Mouse (Mus musculus) kidney, postnatal 0 days (tissue): ENCODE data around the gene Tex21. TPM values are rescaled to one million over a fixed set of nuclear protein-coding genes. Genes with fewer than 3 reads are reported as not detected.
A peak's percentile ranks its signal among the peaks of the same experiment; 100 is the strongest.

Experiments
- ATAC-seq: fragments of 200-750 bp; cut with Nextera tagmentation; replicated peaks from 2 replicates; pipeline ENCODE4 v1.8.0; 2017; ENCODE audit warnings: low read depth, moderate number of reproducible peaks, moderate TSS enrichment, moderate library complexity; ENCODE audit not compliant: low FRiP score
- DNase-seq: peaks from one replicate; pipeline ENCODE4 v3.0.0-alpha.2; 2016; ENCODE audit warnings: low spot score
- H3K27ac ChIP-seq: fragments of 300-500 bp; sonication (generic); 2 replicates; pipeline ENCODE4 v1.5.1; 2014; ENCODE audit warnings: mild to moderate bottlenecking
- H3K27me3 ChIP-seq: fragments of 300-500 bp; sonication (generic); 2 replicates; pipeline ENCODE4 v1.6.1; 2014; ENCODE audit warnings: low read length, mixed read lengths; ENCODE audit not compliant: insufficient read depth
- H3K36me3 ChIP-seq: fragments of 300-500 bp; sonication (generic); 2 replicates; pipeline ENCODE4 v1.6.1; 2014; ENCODE audit warnings: low read length, mixed read lengths; ENCODE audit not compliant: insufficient read depth
- H3K4me1 ChIP-seq: fragments of 300-500 bp; sonication (generic); replicated peaks from 2 replicates; pipeline ENCODE4 v1.6.1; 2014; ENCODE audit warnings: antibody characterized with exemption, low read length, mixed read lengths; ENCODE audit not compliant: insufficient read depth
- H3K4me2 ChIP-seq: fragments of 300-500 bp; sonication (generic); 2 replicates; pipeline ENCODE4 v1.6.1; 2014; ENCODE audit warnings: mild to moderate bottlenecking, low read length, moderate library complexity, mixed read lengths
- H3K4me3 ChIP-seq: fragments of 300-500 bp; sonication (generic); replicated peaks from 2 replicates; pipeline ENCODE4 v1.5.1; 2014; ENCODE audit warnings: low read depth, low read length
- H3K9ac ChIP-seq: fragments of 300-500 bp; sonication (generic); 2 replicates; pipeline ENCODE4 v1.6.1; 2014; ENCODE audit warnings: low read depth, low read length
- H3K9me3 ChIP-seq: fragments of 300-500 bp; sonication (generic); replicated peaks from 2 replicates; pipeline ENCODE4 v1.6.1; 2016; ENCODE audit warnings: low read length, inconsistent platforms, mixed read lengths
- CTCF ChIP-seq: IDR thresholded peaks from 2 replicates; pipeline ENCODE4 v1.5.1; 2016; ENCODE audit warnings: antibody characterized with exemption, low read depth, mild to moderate bottlenecking, moderate library complexity
- WGBS: fragments of 180-500 bp; shearing (Covaris S2); extraction: QIAGEN DNeasy Blood & Tissue Kit; methylation state at CpG from one replicate; pipeline ENCODE4 v1.1.7; 2014; 5-methylcytosine and 5-hydroxymethylcytosine counted together
- polyA plus RNA-seq: library from polyadenylated mRNA; unstranded; fragments of >200 nt; fragmentation: Nextera tagmentation; extraction: Ambion mirVana; gene quantifications from 2 replicates; pipeline ENCODE4 v1.2.1, GENCODE M21; 2015

Tex21 gene
- polyA plus RNA-seq, 1 experiment from 2014 or later, result 0.08 TPM

DNA sequence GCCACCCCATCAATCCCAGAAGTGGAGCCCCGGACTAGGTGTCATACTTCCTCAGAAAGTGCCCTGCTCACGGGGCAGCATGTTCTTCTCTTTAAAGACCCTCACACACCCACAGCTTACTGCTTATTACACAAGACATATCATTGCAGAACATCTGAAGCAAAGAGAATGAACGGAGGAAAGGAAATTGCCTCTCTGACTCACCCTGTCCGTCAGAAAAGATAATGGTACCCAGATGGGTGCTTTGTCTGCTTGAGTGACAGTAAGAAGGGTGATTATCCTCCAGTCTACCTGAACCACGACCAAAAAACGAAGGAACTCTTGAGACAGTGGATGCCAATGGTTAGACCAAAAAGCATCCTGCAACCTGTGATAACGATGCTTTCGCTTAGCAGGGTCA is 65.1 kb downstream of the Tex21 start:
- Histone ChIP-seq H3K9me3 (no peaks in the 10 kb centered on the region), H3K4me3 (no peak overlapping the region), H3K4me2 (no peak overlapping the region), H3K36me3 (no peaks in the 10 kb centered on the region), H3K4me1 (peaks cover 7% of the 10 kb centered on the region; the same call in 1 of the 2 replicates), H3K27me3 (no peaks in the 10 kb centered on the region), H3K27ac (no peak overlapping the region), H3K9ac (no peak overlapping the region)
- TF ChIP-seq CTCF, result no peak
- DNase-seq (no peak), ATAC-seq (no peak)
- 70% methylated on average over 8 of the region's 8 CpGs for WGBS

DNA sequence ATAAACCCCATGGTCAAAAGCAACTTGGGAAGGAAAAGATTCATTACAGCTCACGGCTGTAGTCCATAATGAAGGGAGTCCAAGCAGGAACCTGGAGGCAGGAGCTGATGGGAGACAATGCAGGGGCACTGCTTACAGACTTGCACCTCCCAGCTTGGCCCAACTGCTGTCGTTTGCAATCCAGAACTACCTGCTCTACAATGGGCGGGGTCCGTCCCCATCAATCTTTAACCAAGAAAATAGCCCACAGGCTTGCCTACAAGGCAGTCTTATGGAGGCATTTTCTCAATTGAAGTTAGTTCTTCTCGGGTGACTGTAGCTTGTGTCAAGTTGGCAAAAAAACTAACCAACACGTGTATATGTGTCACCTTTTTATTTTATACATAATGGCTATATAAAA is 66.1 kb downstream of the Tex21 start:
- ATAC-seq, result no peak

DNA sequence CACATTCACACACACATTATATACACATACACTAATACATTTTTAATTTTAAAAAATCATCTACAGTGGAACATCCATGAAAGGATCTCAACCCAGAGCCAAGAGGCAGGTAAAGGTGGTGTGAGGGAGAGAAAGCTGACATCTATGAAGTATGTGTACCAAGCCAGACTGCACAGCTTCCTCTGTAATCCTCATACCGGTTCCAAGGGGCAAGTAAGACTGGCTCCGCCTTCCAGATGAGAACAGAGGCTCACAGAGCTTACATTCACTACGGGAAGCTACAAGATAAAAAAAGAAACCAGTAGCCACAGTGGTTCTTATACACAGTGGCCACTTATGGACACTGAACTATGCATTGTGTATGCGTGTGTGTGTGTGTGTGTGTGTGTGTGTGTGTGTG is 67.0 kb downstream of the Tex21 start:
- ATAC-seq (no peak), DNase-seq (no peak)
- Histone ChIP-seq H3K9ac (no peak overlapping the region), H3K4me3 (no peak overlapping the region), H3K4me2 (no peak overlapping the region), H3K27me3 (no peaks in the 10 kb centered on the region), H3K4me1 (peaks cover 7% of the 10 kb centered on the region; the same call in 1 of the 2 replicates), H3K36me3 (no peaks in the 10 kb centered on the region), H3K27ac (no peak overlapping the region), H3K9me3 (no peaks in the 10 kb centered on the region)
- TF ChIP-seq CTCF, result no peak
- 56% methylated on average over 4 of the region's 4 CpGs for WGBS

More for the DNA sequence above, 66.1 kb downstream of the Tex21 start:
- no peaks in the 10 kb centered on the region for H3K9me3 ChIP-seq
- 58% methylated on average over 6 of the region's 6 CpGs for WGBS
- H3K27me3 ChIP-seq, result no peaks in the 10 kb centered on the region
- no peak for DNase-seq
- no peaks in the 10 kb centered on the region for H3K36me3 ChIP-seq
- no peak for TF ChIP-seq CTCF
- no peak overlapping the region for H3K4me2 ChIP-seq
- no peak overlapping the region for H3K27ac ChIP-seq
- no peak overlapping the region for H3K4me3 ChIP-seq
- H3K4me1 ChIP-seq, result peaks cover 7% of the 10 kb centered on the region; the same call in 1 of the 2 replicates
- H3K9ac ChIP-seq, result no peak overlapping the region

DNA sequence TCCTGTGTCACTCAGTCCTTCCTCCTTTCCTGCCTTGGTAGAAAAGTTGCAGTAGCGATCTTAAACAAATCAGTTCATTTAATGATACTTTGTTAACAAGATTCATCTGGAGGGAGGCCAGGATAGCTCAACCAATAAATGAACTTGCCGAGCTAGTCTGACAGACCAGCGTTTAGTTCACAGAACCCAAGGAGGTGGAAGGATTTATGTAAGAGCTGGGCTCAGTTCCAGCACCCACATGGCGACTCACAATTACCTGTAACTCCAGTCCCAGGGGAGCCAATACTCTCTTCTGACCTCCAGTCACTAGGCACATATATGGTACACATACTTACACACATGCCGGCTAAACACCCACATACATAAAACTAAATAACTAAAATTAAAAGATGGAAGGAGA is 67.5 kb downstream of the Tex21 start:
- Histone ChIP-seq H3K4me1 (peaks cover 7% of the 10 kb centered on the region; the same call in 1 of the 2 replicates), H3K4me3 (no peak overlapping the region), H3K4me2 (no peak overlapping the region), H3K36me3 (no peaks in the 10 kb centered on the region), H3K27ac (no peak overlapping the region), H3K9me3 (no peaks in the 10 kb centered on the region), H3K27me3 (no peaks in the 10 kb centered on the region), H3K9ac (no peak overlapping the region)
- ATAC-seq, result no peak
- DNase-seq, result no peak
- TF ChIP-seq CTCF, result no peak
- 49% methylated on average over 5 of the region's 5 CpGs for WGBS

DNA sequence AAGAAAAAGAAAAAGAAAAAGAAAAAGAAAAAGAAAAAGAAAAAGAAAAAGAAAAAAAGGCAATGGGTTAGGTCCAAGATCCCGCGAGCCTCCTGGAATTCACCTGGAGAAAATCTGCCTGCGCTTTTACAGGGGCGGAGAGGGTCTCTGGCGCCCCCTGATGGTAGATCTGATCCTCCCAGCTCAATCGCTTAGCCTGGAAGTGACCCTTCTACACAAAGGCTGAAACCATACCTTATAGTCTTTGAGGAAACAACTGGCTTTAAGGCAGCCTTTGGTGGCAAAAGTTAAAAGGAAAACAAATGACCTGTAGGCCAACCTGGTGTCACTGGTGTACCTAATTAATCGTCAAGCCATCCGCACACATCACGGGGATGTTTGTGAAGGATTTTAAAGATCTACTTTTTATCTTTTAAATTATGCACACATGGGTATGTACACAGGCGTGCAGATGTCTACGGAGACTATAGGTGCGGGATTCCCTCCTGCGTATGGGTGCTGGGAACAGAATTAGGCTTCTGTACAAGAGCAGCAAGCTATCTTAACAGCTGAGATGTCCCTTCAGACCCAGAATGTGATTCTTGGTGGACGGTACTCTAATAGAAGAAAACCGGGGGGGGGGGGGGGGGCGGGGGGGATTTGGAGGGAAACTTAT is 68.6 kb downstream of the Tex21 start:
- peaks cover 7% of the 10 kb centered on the region; the same call in 1 of the 2 replicates for H3K4me1 ChIP-seq
- no peak overlapping the region for H3K9ac ChIP-seq
- ATAC-seq (no peak), DNase-seq (peak; percentile 89)
- peak; percentile 89 for TF ChIP-seq CTCF
- peak overlapping the region; percentile 46 for H3K4me3 ChIP-seq
- no peaks in the 10 kb centered on the region for H3K9me3 ChIP-seq
- peak overlapping the region; percentile 94; the same call in 1 of the 2 replicates for H3K4me2 ChIP-seq
- WGBS, result 35% methylated on average over 16 of the region's 16 CpGs
- no peak overlapping the region for H3K27ac ChIP-seq
- H3K27me3 ChIP-seq, result no peaks in the 10 kb centered on the region
- H3K36me3 ChIP-seq, result no peaks in the 10 kb centered on the region

DNA sequence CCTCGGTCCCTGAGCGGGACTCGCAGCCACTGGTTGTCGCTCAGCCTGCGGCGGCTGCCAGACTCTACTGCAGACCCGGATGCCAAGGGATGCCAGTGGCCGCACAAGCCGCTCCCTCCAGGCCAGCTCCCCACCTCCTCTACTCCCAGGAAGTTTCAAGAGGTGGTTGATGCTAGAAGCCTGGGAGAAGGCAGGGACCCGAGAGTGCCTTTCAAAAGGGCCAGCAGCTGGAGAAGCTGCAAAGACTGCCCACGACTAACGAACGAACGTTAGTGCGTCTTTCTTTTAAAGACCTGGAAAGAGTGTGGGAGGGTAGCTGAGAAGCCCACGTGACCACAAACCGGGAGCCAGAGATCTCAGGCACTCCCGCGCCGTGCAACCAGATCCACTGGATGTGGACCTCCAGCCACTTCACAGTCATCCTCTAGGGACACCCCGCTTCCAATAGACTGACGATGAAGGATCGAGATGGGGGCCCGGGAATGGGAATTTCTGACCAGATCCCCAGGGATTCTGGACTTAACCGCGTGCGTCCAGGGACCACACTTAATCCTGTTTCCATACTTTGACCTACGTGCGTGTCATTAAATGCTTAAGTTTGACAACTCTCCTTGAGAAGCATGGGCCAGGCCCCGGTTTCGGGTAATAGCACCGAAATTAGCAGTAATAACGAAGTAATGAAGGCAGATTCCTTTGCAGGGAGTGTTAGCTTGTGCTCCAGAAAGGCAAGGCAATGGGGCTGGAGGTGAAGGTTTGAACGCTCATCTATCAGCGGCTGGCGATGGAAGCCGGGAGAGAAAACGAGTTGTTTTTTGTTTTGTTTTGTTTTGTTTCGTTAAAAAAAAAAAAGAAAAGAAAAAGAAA is 69.3 kb downstream of the Tex21 start, which contains the start of gene Esr2:
Esr2 (minus strand) TSS at position 260 of the 864 bp plus-strand sequence.
- under 1% methylated on average over 39 of the region's 39 CpGs for WGBS
- Histone ChIP-seq H3K27me3 (no peaks in the 10 kb centered on the region), H3K27ac (no peak within 1 kb of the TSS), H3K36me3 (no peaks in the 10 kb centered on the region), H3K4me2 (peak within 1 kb of the TSS; percentile 94), H3K9me3 (no peaks in the 10 kb centered on the region), H3K4me3 (peak within 1 kb of the TSS; percentile 46), H3K9ac (peak within 1 kb of the TSS; percentile 49; the same call in 1 of the 2 replicates), H3K4me1 (peaks cover 7% of the 10 kb centered on the region; the same call in 1 of the 2 replicates)
- TF ChIP-seq CTCF, result no peak
- DNase-seq, result peak; percentile 61
- peak; percentile 52; the same call in 1 of the 2 replicates for ATAC-seq
